Mouse (Mus musculus) heart, adult 2 months (tissue): ENCODE results near the gene Mrpl22. TPM values are rescaled to one million over a fixed set of nuclear protein-coding genes. Genes with fewer than 3 reads are reported as not detected.
A peak's percentile ranks its signal among the peaks of the same experiment; 100 is the strongest.

ENCODE experiments used
- DNase-seq, 2 experiments: peaks; one replicate each; pipeline ENCODE4 v3.0.0; 2021
- H3K27ac ChIP-seq: fragments of 200-600 bp; 2 replicates; pipeline ENCODE4 v1.8.1; 2022
- H3K27me3 ChIP-seq: fragments of 200-500 bp; 2 replicates; pipeline ENCODE4 v1.6.1; 2012; ENCODE audit warnings: mild to moderate bottlenecking, low read length, inconsistent platforms, mixed read lengths; ENCODE audit not compliant: control insufficient read depth, insufficient read depth
- H3K36me3 ChIP-seq: fragments of 200-500 bp; 2 replicates; pipeline ENCODE4 v1.6.1; 2012; ENCODE audit warnings: low read length, inconsistent platforms; ENCODE audit not compliant: control insufficient read depth, insufficient read depth
- H3K4me1 ChIP-seq: fragments of 200-500 bp; 2 replicates; pipeline ENCODE4 v1.6.1; 2011; ENCODE audit warnings: low read length; ENCODE audit not compliant: control insufficient read depth, insufficient read depth
- H3K4me3 ChIP-seq: fragments of 200-600 bp; 2 replicates; pipeline ENCODE4 v1.8.1; 2022
- H3K79me2 ChIP-seq: fragments of 200-500 bp; replicated peaks from 2 replicates; pipeline ENCODE4 v1.6.1; 2012; ENCODE audit warnings: mild to moderate bottlenecking, inconsistent platforms, low read length, moderate library complexity, mixed read lengths; ENCODE audit not compliant: control insufficient read depth, insufficient read depth
- H3K9ac ChIP-seq: fragments of 200-500 bp; 2 replicates; pipeline ENCODE4 v1.6.1; 2012; ENCODE audit warnings: low read depth, mild to moderate bottlenecking, control low read depth, inconsistent platforms, low read length, mixed read lengths
- CTCF ChIP-seq: fragments of 200-600 bp; IDR thresholded peaks from 2 replicates; pipeline ENCODE4 v1.8.1; 2022; ENCODE audit warnings: antibody characterized with exemption, mild to moderate bottlenecking, moderate library complexity
- EP300 ChIP-seq: fragments of 200-500 bp; IDR thresholded peaks from 2 replicates; pipeline ENCODE4 v1.6.1; 2011; ENCODE audit warnings: low read depth, low read length, control low read depth; ENCODE audit not compliant: insufficient read depth
- POLR2A ChIP-seq: fragments of 200-500 bp; IDR thresholded peaks from 2 replicates; pipeline ENCODE4 v1.6.1; 2011; ENCODE audit warnings: mild to moderate bottlenecking, low read depth, low read length, control low read depth; ENCODE audit not compliant: insufficient read depth
- WGBS: fragments of 180-500 bp; shearing (Covaris S2); methylation state at CpG from one replicate; pipeline ENCODE4 v1.1.7; 2018; 5-methylcytosine and 5-hydroxymethylcytosine counted together
- intact Hi-C: fragments of 180-260 bp; cut with DNase I; formaldehyde crosslinking; loops from one replicate; pipeline ENCODE4 v1.15.1; 2025
- long read RNA-seq: library from polyadenylated mRNA; stranded (forward); transcript quantifications from one replicate; pipeline ENCODE4 v2.0.0, GENCODE M21; 2021
- polyA plus RNA-seq: library from polyadenylated mRNA; depleted of rRNA; stranded (reverse); fragments of >200 nt; gene quantifications from 2 replicates; pipeline ENCODE4 v1.2.3, GENCODE M21; 2012; rRNA removed
- total RNA-seq, 2 experiments: library from RNA; stranded (reverse); gene quantifications; 2 replicates each; pipeline ENCODE4 v1.2.3; 2021

The Mrpl22 gene
- 10 to 100 TPM; 50.7 to 53.9 TPM for total RNA-seq
- polyA plus RNA-seq = 48.4 and 48.6 TPM in 2 replicates
- long read RNA-seq, transcript Mrpl22-201 (7 exons, 722 nt) = major isoform, 37 of 41 reads
- long read RNA-seq, partial matches to known transcripts = 1 of 41 reads
- long read RNA-seq, other reads (novel, unspliced or antisense) = 3 of 41 reads

GRCm38 (mm10) chr11:58171459-58172091 is at the start of gene Mrpl22:
TSS of gene Mrpl22 (plus strand) at chr11:58171661.
- Histone ChIP-seq H3K4me1 (peaks cover 3% of the 10 kb centered on the region), H3K36me3 (no peaks in the 10 kb centered on the region), H3K4me3 (peak within 1 kb of the TSS; percentile 67), H3K9ac (peak within 1 kb of the TSS; percentile 63), H3K79me2 (no peaks in the 10 kb centered on the region), H3K27ac (peak within 1 kb of the TSS; percentile 64), H3K27me3 (no peaks in the 10 kb centered on the region)
- DNase-seq = peak; percentile 94 to 95
- under 1% methylated on average over 34 of the region's 34 CpGs for WGBS
- TF ChIP-seq POLR2A = peak; percentile 88
- no peak for TF ChIP-seq CTCF
- TF ChIP-seq EP300 = 0 out of 2 replicates have a peak, but pooled peaks have one; percentile 38
- intact Hi-C loops = no loop called here

- Histone ChIP-seq H3K9ac (no peak overlapping the region), H3K4me1 (peaks cover 3% of the 10 kb centered on the region; the same call in 1 of the 2 replicates), H3K27me3 (no peaks in the 10 kb centered on the region), H3K4me3 (no peak overlapping the region), H3K27ac (no peak overlapping the region), H3K36me3 (no peaks in the 10 kb centered on the region; the same call in 1 of the 2 replicates), H3K79me2 (no peaks in the 10 kb centered on the region)
- intact Hi-C loops = no loop called here
- no peak for DNase-seq
- TF ChIP-seq EP300 = no peak
- no peak for TF ChIP-seq CTCF
- no peak for TF ChIP-seq POLR2A
- WGBS = 87% methylated on average over 2 of the region's 2 CpGs
These were observed 47.8 kb upstream of the Mrpl22 start for GRCm38 (mm10) chr11:58123711-58124110.

- intact Hi-C loops = no loop called here
- no peak overlapping the region for H3K4me3 ChIP-seq
- DNase-seq = no peak
- H3K27ac ChIP-seq = no peak overlapping the region
- H3K9ac ChIP-seq = no peak overlapping the region
- peaks cover 3% of the 10 kb centered on the region; the same call in 1 of the 2 replicates for H3K4me1 ChIP-seq
- TF ChIP-seq POLR2A (no peak), EP300 (no peak), CTCF (no peak)
- no peaks in the 10 kb centered on the region for H3K27me3 ChIP-seq
- no peaks in the 10 kb centered on the region for H3K79me2 ChIP-seq
- WGBS = 46% methylated on average over 11 of the region's 11 CpGs
- no peaks in the 10 kb centered on the region; the same call in 1 of the 2 replicates for H3K36me3 ChIP-seq
These were observed 46.4 kb upstream of the Mrpl22 start for GRCm38 (mm10) chr11:58125021-58125420.

GRCm38 (mm10) chr11:58126397-58127160 is 44.9 kb upstream of the Mrpl22 start:
- no peak overlapping the region for H3K27ac ChIP-seq
- no peak overlapping the region for H3K4me3 ChIP-seq
- TF ChIP-seq CTCF = peak; percentile 60
- 0 out of 2 replicates have a peak, but pooled peaks have one; percentile 58 for TF ChIP-seq EP300
- no peak for TF ChIP-seq POLR2A
- peak; percentile 51 to 74 for DNase-seq
- intact Hi-C loops = no loop called here
- no peaks in the 10 kb centered on the region; the same call in 1 of the 2 replicates for H3K36me3 ChIP-seq
- H3K79me2 ChIP-seq = no peaks in the 10 kb centered on the region
- peaks cover 3% of the 10 kb centered on the region; the same call in 1 of the 2 replicates for H3K4me1 ChIP-seq
- 53% methylated on average over 7 of the region's 7 CpGs for WGBS
- H3K9ac ChIP-seq = no peak overlapping the region
- H3K27me3 ChIP-seq = no peaks in the 10 kb centered on the region

- Histone ChIP-seq H3K4me3 (no peak overlapping the region), H3K27ac (no peak overlapping the region), H3K27me3 (no peaks in the 10 kb centered on the region), H3K36me3 (no peaks in the 10 kb centered on the region; the same call in 1 of the 2 replicates), H3K4me1 (peaks cover 3% of the 10 kb centered on the region; the same call in 1 of the 2 replicates), H3K9ac (no peak overlapping the region), H3K79me2 (no peaks in the 10 kb centered on the region)
- intact Hi-C loops = no loop called here
- DNase-seq = no peak
- WGBS = 60% methylated on average over 2 of the region's 2 CpGs
- TF ChIP-seq EP300 (no peak), POLR2A (no peak), CTCF (no peak)
These were observed 43.9 kb upstream of the Mrpl22 start for GRCm38 (mm10) chr11:58127544-58127943.
